31 mouse cellular contexts compared by ENCODE assay signal in genomic region chr11:55395073-55395642, GRCm38 (mm10). TPM values are rescaled to one million over a fixed set of nuclear protein-coding genes. Genes with fewer than 3 reads are reported as not detected.
A peak's percentile ranks its signal among the peaks of the same experiment; 100 is the strongest.
DNase-seq lines count a peak whose midpoint lies in the region; ATAC-seq and TF ChIP-seq lines count a peak whose summit lies in the region.
"Had no signal": no experiment of that assay in that cellular context is flagged by ENCODE, and none has a peak within 500 bp of the region (broad histone marks: within the 10 kb centered on the region; RNA-seq: fewer than 3 reads in every experiment).

No protein-coding gene starts in this region.

- ATAC-seq in limb, embryonic 15.5 days (ENCODE audit: insufficient number of reproducible peaks, low FRiP score, low TSS enrichment, low read depth), result no peak
- no peak for ATAC-seq in embryonic facial prominence, embryonic 14.5 days (ENCODE audit: low read depth)
- peak; percentile 76 for ATAC-seq in megakaryocyte progenitor cell, adult 5-6 weeks (replicated peaks; ENCODE audit: poor library complexity)
- ATAC-seq in liver, postnatal 0 days, result no peak
- ATAC-seq: activated CD4-positive, CD25-positive, alpha-beta regulatory T cell, adult 4 months; forebrain, embryonic 13.5 days; hindbrain, postnatal 0 days; intestine, embryonic 15.5 days; midbrain, embryonic 16.5 days had no signal

- H3K36me3 ChIP-seq in limb, embryonic 15.5 days, result peaks cover 58% of the 10 kb centered on the region
- peaks cover 31% of the 10 kb centered on the region for H3K36me3 ChIP-seq in limb, embryonic 10.5 days
- peaks cover 59% of the 10 kb centered on the region for H3K36me3 ChIP-seq in embryonic facial prominence, embryonic 14.5 days (ENCODE audit: control insufficient read depth, insufficient read depth, low read length)
- H3K36me3 ChIP-seq in liver, postnatal 0 days (replicated peaks; ENCODE audit: insufficient read depth, low read length), result no peaks in the 10 kb centered on the region

- 0 out of 2 replicates have a peak, but pooled peaks cover 2% of the 10 kb centered on the region for H3K4me1 ChIP-seq in limb, embryonic 15.5 days
- peaks cover 4% of the 10 kb centered on the region; the same call in 1 of the 2 replicates for H3K4me1 ChIP-seq in limb, embryonic 10.5 days
- peaks cover 26% of the 10 kb centered on the region for H3K4me1 ChIP-seq in brown adipose tissue, adult 24 weeks (ENCODE audit: control insufficient read depth, insufficient read depth, insufficient read length, low read length)
- no peaks in the 10 kb centered on the region for H3K4me1 ChIP-seq in embryonic facial prominence, embryonic 14.5 days (ENCODE audit: control insufficient read depth, insufficient read depth, low read length)
- no peaks in the 10 kb centered on the region for H3K4me1 ChIP-seq in liver, postnatal 0 days (ENCODE audit: insufficient read depth)
- H3K4me1 ChIP-seq: embryonic facial prominence, embryonic 12.5 days; forebrain, embryonic 13.5 days; hindbrain, embryonic 12.5 days; intestine, embryonic 15.5 days had no signal

- no peaks in the 10 kb centered on the region for H3K27me3 ChIP-seq in limb, embryonic 15.5 days
- no peaks in the 10 kb centered on the region for H3K27me3 ChIP-seq in limb, embryonic 10.5 days (ENCODE audit: low read depth, poor library complexity, severe bottlenecking)
- H3K27me3 ChIP-seq in embryonic facial prominence, embryonic 14.5 days (replicated peaks; ENCODE audit: control insufficient read depth, insufficient read depth, low read length), result no peaks in the 10 kb centered on the region
- H3K27me3 ChIP-seq in liver, postnatal 0 days (ENCODE audit: insufficient read depth, low read length), result no peaks in the 10 kb centered on the region
- H3K27me3 ChIP-seq: embryonic facial prominence, embryonic 12.5 days; forebrain, embryonic 13.5 days; hindbrain, embryonic 12.5 days; intestine, embryonic 15.5 days had no signal

- no peak for DNase-seq in limb, embryonic 10.5 days (ENCODE audit: low spot score)
- DNase-seq in embryonic facial prominence, embryonic 14.5 days (ENCODE audit: low spot score), result no peak
- no peak for DNase-seq in liver, postnatal 0 days
- DNase-seq: adrenal gland, adult 2 months; adrenal gland, postnatal 36 days; B cell, adult 2 months; cerebellum, adult 2 months; cerebellum, postnatal 14 days; gastrocnemius, postnatal 14 days; kidney, adult 2 months; kidney, postnatal 4 days; left cerebral cortex, postnatal 4 days; liver; lung, embryonic 14.5 days; lung, postnatal 36 days; right cerebral cortex, adult 18-20 months; spleen, adult 18-20 months had no signal

- no peak overlapping the region for H3K4me3 ChIP-seq in limb, embryonic 15.5 days
- no peak overlapping the region for H3K4me3 ChIP-seq in limb, embryonic 10.5 days
- H3K4me3 ChIP-seq in brown adipose tissue, adult 24 weeks (ENCODE audit: insufficient read depth, low read depth, low read length), result no peak overlapping the region
- no peak overlapping the region for H3K4me3 ChIP-seq in embryonic facial prominence, embryonic 14.5 days (ENCODE audit: low read depth, low read length)
- H3K4me3 ChIP-seq in liver, postnatal 0 days (ENCODE audit: low read depth, low read length), result no peak overlapping the region
- H3K4me3 ChIP-seq: embryonic facial prominence, embryonic 12.5 days; forebrain, embryonic 13.5 days; hindbrain, embryonic 12.5 days; intestine, embryonic 15.5 days had no signal

- no peaks in the 10 kb centered on the region for H3K9me3 ChIP-seq in limb, embryonic 15.5 days
- H3K9me3 ChIP-seq in limb, embryonic 10.5 days (replicated peaks), result no peaks in the 10 kb centered on the region
- H3K9me3 ChIP-seq in embryonic facial prominence, embryonic 14.5 days (ENCODE audit: control insufficient read depth, low read length), result no peaks in the 10 kb centered on the region
- H3K9me3 ChIP-seq in liver, postnatal 0 days (ENCODE audit: low read length), result no peaks in the 10 kb centered on the region
- H3K9me3 ChIP-seq: embryonic facial prominence, embryonic 12.5 days; forebrain, embryonic 13.5 days; hindbrain, embryonic 12.5 days; intestine, embryonic 15.5 days had no signal

- peak overlapping the region; percentile 61 for H3K27ac ChIP-seq in limb, embryonic 15.5 days
- H3K27ac ChIP-seq in limb, embryonic 10.5 days, result no peak overlapping the region
- peak overlapping the region; percentile 76 for H3K27ac ChIP-seq in brown adipose tissue, adult 24 weeks (replicated peaks; ENCODE audit: low read depth, low read length)
- peak overlapping the region; percentile 16 for H3K27ac ChIP-seq in embryonic facial prominence, embryonic 14.5 days (replicated peaks; ENCODE audit: low read depth, low read length)
- no peak overlapping the region for H3K27ac ChIP-seq in liver, postnatal 0 days (ENCODE audit: low read depth)
- H3K27ac ChIP-seq: embryonic facial prominence, embryonic 12.5 days; forebrain, embryonic 13.5 days; hindbrain, embryonic 12.5 days; hindbrain, postnatal 0 days; intestine, embryonic 15.5 days; liver, embryonic 14.5 days had no signal

- TF ChIP-seq CTCF in liver, postnatal 0 days (IDR thresholded peaks at IDR 0.05; ENCODE audit: low read depth), result no peak

- H3K4me2 ChIP-seq in limb, embryonic 15.5 days, result no peak overlapping the region
- H3K4me2 ChIP-seq in embryonic facial prominence, embryonic 14.5 days (ENCODE audit: low read depth, low read length), result no peak overlapping the region
- no peak overlapping the region for H3K4me2 ChIP-seq in liver, postnatal 0 days (ENCODE audit: low read depth, low read length)
- H3K4me2 ChIP-seq: embryonic facial prominence, embryonic 12.5 days; forebrain, embryonic 13.5 days; hindbrain, embryonic 12.5 days; intestine, embryonic 15.5 days; lung, embryonic 14.5 days had no signal

- TF ChIP-seq EP300 in liver, postnatal 0 days (IDR thresholded peaks at IDR 0.05; ENCODE audit: low read depth), result no peak

- H3K9ac ChIP-seq in limb, embryonic 15.5 days, result no peak overlapping the region
- H3K9ac ChIP-seq in embryonic facial prominence, embryonic 14.5 days (ENCODE audit: low read depth, low read length), result no peak overlapping the region
- no peak overlapping the region for H3K9ac ChIP-seq in liver, postnatal 0 days (replicated peaks)
- H3K9ac ChIP-seq: embryonic facial prominence, embryonic 12.5 days; forebrain, embryonic 13.5 days; hindbrain, embryonic 12.5 days; intestine, embryonic 15.5 days; liver, embryonic 14.5 days; lung, embryonic 14.5 days had no signal

- WGBS in limb, embryonic 15.5 days, result 67% methylated on average over 7 of the region's 7 CpGs
- 66% methylated on average over 7 of the region's 7 CpGs for WGBS in limb, embryonic 10.5 days
- 80% methylated on average over 7 of the region's 7 CpGs for WGBS in embryonic facial prominence, embryonic 14.5 days
- WGBS in liver, postnatal 0 days (ENCODE audit: insufficient replicate concordance), result 61% methylated on average over 7 of the region's 7 CpGs

RNA-seq across cellular contexts. Expression of gene Sparc, which starts 27.8 kb away (rescaled TPM):
- 3,190 and 4,050 TPM in 2 replicates for polyA plus RNA-seq in limb, embryonic 15.5 days (2015; fragmentation: Nextera tagmentation; extraction: Ambion mirVana)
- polyA plus RNA-seq in limb, embryonic 10.5 days (2016; fragmentation: Nextera tagmentation; extraction: Ambion mirVana), result 183 and 211 TPM in 2 replicates
- 730 and 804 TPM in 2 replicates for polyA plus RNA-seq in brown adipose tissue, adult 24 weeks (2012; ENCODE audit: insufficient read depth, insufficient read length, missing spikeins)
- polyA plus RNA-seq in embryonic facial prominence, embryonic 14.5 days (2014; fragmentation: Nextera tagmentation; extraction: Ambion mirVana), result 2,713 and 3,340 TPM in 2 replicates
- not detected in 2 replicates for total RNA-seq in megakaryocyte progenitor cell, adult 5-6 weeks (2015)
- total RNA-seq in megakaryocyte progenitor cell, adult 5-6 weeks (2017), result not detected in 2 replicates
- polyA plus RNA-seq in liver, postnatal 0 days (2015; fragmentation: Nextera tagmentation; extraction: Ambion mirVana), result 258 and 272 TPM in 2 replicates
- total RNA-seq: megakaryocyte-erythroid progenitor cell, adult 5-6 weeks had no signal
- polyA plus RNA-seq: activated CD4-positive, CD25-positive, alpha-beta regulatory T cell, adult 4 months had no signal

RNA-seq across cellular contexts. Expression of gene Fat2, which starts 58.8 kb away (rescaled TPM):
- polyA plus RNA-seq in limb, embryonic 15.5 days (2015; fragmentation: Nextera tagmentation; extraction: Ambion mirVana), result 0.99 and 1.1 TPM in 2 replicates
- polyA plus RNA-seq in limb, embryonic 10.5 days (2016; fragmentation: Nextera tagmentation; extraction: Ambion mirVana), result 0.20 TPM in 2 replicates
- polyA plus RNA-seq in brown adipose tissue, adult 24 weeks (2012; ENCODE audit: insufficient read depth, insufficient read length, missing spikeins), result not detected in 2 replicates
- 1.2 and 1.5 TPM in 2 replicates for polyA plus RNA-seq in embryonic facial prominence, embryonic 14.5 days (2014; fragmentation: Nextera tagmentation; extraction: Ambion mirVana)
- not detected in 2 replicates for total RNA-seq in megakaryocyte progenitor cell, adult 5-6 weeks (2015)
- not detected in 2 replicates for total RNA-seq in megakaryocyte progenitor cell, adult 5-6 weeks (2017)
- polyA plus RNA-seq in liver, postnatal 0 days (2015; fragmentation: Nextera tagmentation; extraction: Ambion mirVana), result not detected in 2 replicates
- total RNA-seq: megakaryocyte-erythroid progenitor cell, adult 5-6 weeks; neutrophil, adult 5-6 weeks had no signal
- polyA plus RNA-seq: activated CD4-positive, CD25-positive, alpha-beta regulatory T cell, adult 4 months; forebrain, embryonic 13.5 days; heart, embryonic 14.5 days had no signal

Comparison
In these comparisons a context has a peak if more than half of its experiments do, and no peak if none do; other contexts are left out.
1. H3K27ac ChIP-seq: peak in limb, embryonic 15.5 days (single experiment), brown adipose tissue, adult 24 weeks (single experiment) and embryonic facial prominence, embryonic 14.5 days (single experiment); none in limb, embryonic 10.5 days (single experiment) and liver, postnatal 0 days (single experiment).